Mouse (Mus musculus) midbrain, embryonic 14.5 days (tissue): ENCODE measurements around the gene Vdac2. TPM values are rescaled to one million over a fixed set of nuclear protein-coding genes. Genes with fewer than 3 reads are reported as not detected.

ENCODE experiments used
- ATAC-seq: fragments of 200-750 bp; cut with Nextera tagmentation; 2 replicates; pipeline ENCODE4 v1.8.0; 2017; ENCODE audit warnings: moderate number of reproducible peaks, moderate library complexity; ENCODE audit not compliant: low FRiP score, low TSS enrichment
- DNase-seq: peaks from one replicate; pipeline ENCODE4 v3.0.0-alpha.2; 2015
- H3K27ac ChIP-seq: fragments of 300-500 bp; sonication (generic); replicated peaks from 2 replicates; pipeline ENCODE4 v1.5.1; 2014; ENCODE audit warnings: mild to moderate bottlenecking, low read depth, low read length, moderate library complexity
- H3K27me3 ChIP-seq: fragments of 300-500 bp; sonication (generic); 2 replicates; pipeline ENCODE4 v1.6.1; 2014; ENCODE audit warnings: low read length, control low read depth, mixed read lengths; ENCODE audit not compliant: control insufficient read depth, insufficient read depth
- H3K36me3 ChIP-seq: fragments of 300-500 bp; sonication (generic); 2 replicates; pipeline ENCODE4 v1.6.1; 2014; ENCODE audit warnings: low read length, control low read depth; ENCODE audit not compliant: control insufficient read depth, insufficient read depth
- H3K4me1 ChIP-seq: fragments of 300-500 bp; sonication (generic); 2 replicates; pipeline ENCODE4 v1.6.1; 2014; ENCODE audit warnings: mild to moderate bottlenecking, antibody characterized with exemption, low read length, control low read depth; ENCODE audit not compliant: control insufficient read depth, insufficient read depth
- H3K4me2 ChIP-seq: fragments of 300-500 bp; sonication (generic); 2 replicates; pipeline ENCODE4 v1.6.1; 2014; ENCODE audit warnings: mild to moderate bottlenecking, low read length, moderate library complexity
- H3K4me3 ChIP-seq: fragments of 300-500 bp; sonication (generic); replicated peaks from 2 replicates; pipeline ENCODE4 v1.5.1; 2014; ENCODE audit warnings: low read depth, low read length
- H3K9ac ChIP-seq: fragments of 300-500 bp; sonication (generic); replicated peaks from 2 replicates; pipeline ENCODE4 v1.6.1; 2014; ENCODE audit warnings: mild to moderate bottlenecking, low read length, moderate library complexity
- H3K9me3 ChIP-seq: fragments of 300-500 bp; sonication (generic); 2 replicates; pipeline ENCODE4 v1.6.1; 2016; ENCODE audit warnings: low read length, control low read depth, mixed read lengths; ENCODE audit not compliant: control insufficient read depth
- WGBS: fragments of 180-500 bp; shearing (Covaris S2); extraction: QIAGEN DNeasy Blood & Tissue Kit; methylation state at CpG from one replicate; pipeline ENCODE4 v1.1.7; 2014; 5-methylcytosine and 5-hydroxymethylcytosine counted together
- polyA plus RNA-seq: library from polyadenylated mRNA; unstranded; fragments of >200 nt; fragmentation: Nextera tagmentation; extraction: Ambion mirVana; gene quantifications from 2 replicates; pipeline ENCODE4 v1.2.1, GENCODE M21; 2014

Gene Vdac2
- polyA plus RNA-seq, 1 experiment from 2014 or later = 297 TPM

- no peak overlapping the region for H3K4me2 ChIP-seq
- H3K36me3 ChIP-seq = no peaks in the 10 kb centered on the region
- no peak overlapping the region for H3K4me3 ChIP-seq
- ATAC-seq (no peak), DNase-seq (no peak)
- no peak overlapping the region for H3K27ac ChIP-seq
- H3K9me3 ChIP-seq = no peaks in the 10 kb centered on the region
- H3K27me3 ChIP-seq = no peaks in the 10 kb centered on the region
- H3K4me1 ChIP-seq = no peaks in the 10 kb centered on the region
- no peak overlapping the region for H3K9ac ChIP-seq
- 84% methylated on average over 7 of the region's 7 CpGs for WGBS
Measured at GRCm38 (mm10) chr14:21823897-21824296, 1.1 kb upstream of the Vdac2 start.

GRCm38 (mm10) chr14:21825786-21826491 is 901 bp downstream of the Vdac2 start:
- H3K4me1 ChIP-seq = 0 out of 2 replicates have a peak, but pooled peaks cover 5% of the 10 kb centered on the region
- DNase-seq = no peak
- no peak overlapping the region for H3K4me2 ChIP-seq
- no peaks in the 10 kb centered on the region for H3K9me3 ChIP-seq
- H3K27me3 ChIP-seq = no peaks in the 10 kb centered on the region
- WGBS = 86% methylated on average over 9 of the region's 9 CpGs
- ATAC-seq = no peak
- H3K27ac ChIP-seq = no peak overlapping the region
- H3K4me3 ChIP-seq = no peak overlapping the region
- no peaks in the 10 kb centered on the region for H3K36me3 ChIP-seq
- no peak overlapping the region for H3K9ac ChIP-seq

- ATAC-seq (peak; percentile 98), DNase-seq (peak; percentile 97)
- Histone ChIP-seq H3K27ac (peak overlapping the region; percentile 96), H3K4me1 (peaks cover 16% of the 10 kb centered on the region; the same call in 1 of the 2 replicates), H3K9ac (peak overlapping the region; percentile 94), H3K36me3 (peaks cover 15% of the 10 kb centered on the region; the same call in 1 of the 2 replicates), H3K4me3 (peak overlapping the region; percentile 90), H3K9me3 (no peaks in the 10 kb centered on the region), H3K27me3 (no peaks in the 10 kb centered on the region), H3K4me2 (peak overlapping the region; percentile 87)
- under 1% methylated on average over 73 of the region's 73 CpGs for WGBS
Measured at GRCm38 (mm10) chr14:21830876-21831767, 6.1 kb downstream of the Vdac2 start.

- H3K4me2 ChIP-seq = peak overlapping the region; percentile 87
- WGBS = under 1% methylated on average over 28 of the region's 28 CpGs
- H3K27me3 ChIP-seq = no peaks in the 10 kb centered on the region
- DNase-seq (no peak), ATAC-seq (no peak)
- H3K4me1 ChIP-seq = peaks cover 16% of the 10 kb centered on the region; the same call in 1 of the 2 replicates
- H3K9ac ChIP-seq = peak overlapping the region; percentile 94
- H3K36me3 ChIP-seq = peaks cover 19% of the 10 kb centered on the region
- no peaks in the 10 kb centered on the region for H3K9me3 ChIP-seq
- peak overlapping the region; percentile 90 for H3K4me3 ChIP-seq
- peak overlapping the region; percentile 96 for H3K27ac ChIP-seq
Measured at GRCm38 (mm10) chr14:21831830-21832403, 6.9 kb downstream of the Vdac2 start.

GRCm38 (mm10) chr14:21838336-21839017 is 13.4 kb downstream of the Vdac2 start:
- Histone ChIP-seq H3K4me1 (no peaks in the 10 kb centered on the region), H3K27ac (no peak overlapping the region), H3K36me3 (peaks cover 81% of the 10 kb centered on the region), H3K4me3 (no peak overlapping the region), H3K9me3 (no peaks in the 10 kb centered on the region), H3K27me3 (no peaks in the 10 kb centered on the region), H3K4me2 (no peak overlapping the region), H3K9ac (no peak overlapping the region)
- DNase-seq (no peak), ATAC-seq (no peak)
- WGBS = 86% methylated on average over 8 of the region's 8 CpGs

GRCm38 (mm10) chr14:21841819-21842592 is 17.0 kb downstream of the Vdac2 start:
- H3K36me3 ChIP-seq = peaks cover 93% of the 10 kb centered on the region
- ATAC-seq = no peak
- no peaks in the 10 kb centered on the region for H3K27me3 ChIP-seq
- no peak overlapping the region for H3K4me2 ChIP-seq
- peaks cover under 1% of the 10 kb centered on the region; the same call in 1 of the 2 replicates for H3K4me1 ChIP-seq
- no peak overlapping the region for H3K9ac ChIP-seq
- no peak overlapping the region for H3K4me3 ChIP-seq
- no peak for DNase-seq
- no peak overlapping the region for H3K27ac ChIP-seq
- WGBS = 95% methylated on average over 5 of the region's 5 CpGs
- H3K9me3 ChIP-seq = no peaks in the 10 kb centered on the region

- no peak for DNase-seq
- ATAC-seq = no peak
- H3K27ac ChIP-seq = no peak overlapping the region
- H3K4me2 ChIP-seq = no peak overlapping the region
- no peak overlapping the region for H3K9ac ChIP-seq
- peaks cover 80% of the 10 kb centered on the region for H3K36me3 ChIP-seq
- no peaks in the 10 kb centered on the region for H3K27me3 ChIP-seq
- peaks cover 9% of the 10 kb centered on the region; the same call in 1 of the 2 replicates for H3K4me1 ChIP-seq
- 88% methylated on average over 6 of the region's 6 CpGs for WGBS
- no peak overlapping the region for H3K4me3 ChIP-seq
- no peaks in the 10 kb centered on the region for H3K9me3 ChIP-seq
Measured at GRCm38 (mm10) chr14:21843263-21843662, 18.2 kb downstream of the Vdac2 start.
